8 mouse cellular contexts compared by ENCODE assay signal in the genomic region with DNA sequence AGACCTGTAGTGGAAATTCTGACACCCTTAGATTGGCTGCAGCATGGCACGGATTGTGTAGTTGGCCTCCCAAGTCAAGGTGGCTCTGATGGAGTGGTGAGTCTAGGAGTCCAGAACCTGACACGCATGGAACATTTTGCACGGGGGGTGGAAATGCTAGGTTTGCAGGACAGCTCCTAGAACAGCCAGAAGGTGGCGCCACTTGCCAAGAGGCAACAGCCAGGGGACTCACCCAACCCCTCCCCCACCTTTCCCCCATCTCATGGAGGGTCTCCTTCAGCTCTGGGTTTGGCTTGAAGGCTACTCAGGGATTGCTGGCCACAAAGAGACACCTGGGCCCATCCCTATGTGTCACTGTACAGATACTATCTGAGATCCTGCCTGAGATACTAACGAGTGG. TPM values are rescaled to one million over a fixed set of nuclear protein-coding genes. Genes with fewer than 3 reads are reported as not detected.
A peak's percentile ranks its signal among the peaks of the same experiment; 100 is the strongest.
DNase-seq lines count a peak whose midpoint lies in the region; ATAC-seq and TF ChIP-seq lines count a peak whose summit lies in the region.

No protein-coding gene starts in this region.

- DNase-seq in adrenal gland, postnatal 25 days: peak; percentile 37
- DNase-seq in adrenal gland, adult 8-10 months: no peak
- peak; percentile 31 to 48 for DNase-seq in left cerebral cortex, adult 18-20 months (ENCODE audit: low spot score in 2 of 2)
- DNase-seq in left cerebral cortex, postnatal 36 days (ENCODE audit: low spot score in 2 of 2): no peak
- DNase-seq in embryonic facial prominence, embryonic 10.5 days (ENCODE audit: low spot score): no peak

- H3K27me3 ChIP-seq in embryonic facial prominence, embryonic 10.5 days (replicated peaks; ENCODE audit: low read depth, poor library complexity, severe bottlenecking): 0 out of 2 replicates have a peak, but pooled peaks cover 5% of the 10 kb centered on the region

- peak; percentile 60 for TF ChIP-seq CTCF in bone marrow, adult 2 months (IDR thresholded peaks at IDR 0.05; ENCODE audit: control insufficient read depth, insufficient read depth, low read length)
- peak; percentile 62; the same call in 1 of the 2 replicates for TF ChIP-seq CTCF in olfactory bulb, adult 2 months (IDR thresholded peaks at IDR 0.05; ENCODE audit: insufficient read depth, low read depth, low read length)

- H3K4me1 ChIP-seq in bone marrow, adult 2 months (ENCODE audit: control insufficient read depth, insufficient read depth, low read length): no peaks in the 10 kb centered on the region; the same call in 1 of the 2 replicates
- peaks cover 25% of the 10 kb centered on the region for H3K4me1 ChIP-seq in olfactory bulb, adult 2 months (ENCODE audit: control insufficient read depth, insufficient read depth, low read length)
- peaks cover 42% of the 10 kb centered on the region for H3K4me1 ChIP-seq in embryonic facial prominence, embryonic 10.5 days

- TF ChIP-seq POLR2A in bone marrow, adult 2 months (IDR thresholded peaks at IDR 0.05; ENCODE audit: borderline replicate concordance, control insufficient read depth, low read depth, low read length): no peak
- TF ChIP-seq POLR2A in olfactory bulb, adult 2 months (IDR thresholded peaks at IDR 0.05; ENCODE audit: insufficient read depth, low read depth, low read length): no peak

- no peak for ATAC-seq in monocyte, adult 5-6 weeks (replicated peaks; ENCODE audit: insufficient number of reproducible peaks, low FRiP score, low TSS enrichment, poor library complexity, severe bottlenecking)

- H3K9me3 ChIP-seq in embryonic facial prominence, embryonic 10.5 days: no peaks in the 10 kb centered on the region

- intact Hi-C loops in left cerebral cortex, postnatal 36 days (cut with DNase I): no loop called here

- H3K4me3 ChIP-seq in bone marrow, adult 2 months (replicated peaks; ENCODE audit: control insufficient read depth, low read depth, low read length): no peak overlapping the region
- peak overlapping the region; percentile 31; the same call in 1 of the 2 replicates for H3K4me3 ChIP-seq in olfactory bulb, adult 2 months (ENCODE audit: insufficient read depth, low read depth, low read length)
- no peak overlapping the region for H3K4me3 ChIP-seq in embryonic facial prominence, embryonic 10.5 days

- H3K27ac ChIP-seq in bone marrow, adult 2 months (ENCODE audit: control insufficient read depth, insufficient read depth, low read depth, low read length, poor library complexity): no peak overlapping the region
- peak overlapping the region; percentile 90 for H3K27ac ChIP-seq in olfactory bulb, adult 2 months (ENCODE audit: insufficient read depth, low read depth, low read length)
- no peak overlapping the region for H3K27ac ChIP-seq in embryonic facial prominence, embryonic 10.5 days (replicated peaks)

- WGBS in bone marrow, adult 2 months: 42% methylated on average over 5 of the region's 5 CpGs
- WGBS in olfactory bulb, adult 2 months: 51% methylated on average over 5 of the region's 5 CpGs
- WGBS in embryonic facial prominence, embryonic 10.5 days: 72% methylated on average over 5 of the region's 5 CpGs

- H3K36me3 ChIP-seq in embryonic facial prominence, embryonic 10.5 days (replicated peaks): no peaks in the 10 kb centered on the region

RNA-seq across cellular contexts. Expression of gene Bfsp2, which starts 10.7 kb away (rescaled TPM):
- not detected in 2 replicates for total RNA-seq in adrenal gland, postnatal 25 days (2021)
- not detected for total RNA-seq in adrenal gland, adult 8-10 months (2022)
- total RNA-seq in left cerebral cortex, adult 18-20 months (2021): 1 to 10 TPM; 2.9 to 3.8 TPM
- 1 to 10 TPM; 3.5 to 4.3 TPM for total RNA-seq in left cerebral cortex, postnatal 36 days (2021)
- polyA plus RNA-seq in bone marrow, adult 2 months (2011; ENCODE audit: insufficient read depth, insufficient read length, low replicate concordance, missing spikeins): 11.3 and 13.3 TPM in 2 replicates
- not detected in 2 replicates for polyA plus RNA-seq in olfactory bulb, adult 2 months (2012; ENCODE audit: insufficient read depth, insufficient read length, low replicate concordance, missing spikeins)
- polyA plus RNA-seq in embryonic facial prominence, embryonic 10.5 days (2016; fragmentation: Nextera tagmentation; extraction: Ambion mirVana): 0.75 and 1.3 TPM in 2 replicates
- 3.0 TPM in 2 of 3 replicates, not detected in the other for total RNA-seq in monocyte, adult 5-6 weeks (2017)

Comparison
In these comparisons a context has a peak if more than half of its experiments do, and no peak if none do; other contexts are left out.
1. DNase-seq: peak in adrenal gland, postnatal 25 days (single experiment) and left cerebral cortex, adult 18-20 months (2 of 2); none in adrenal gland, adult 8-10 months (single experiment), left cerebral cortex, postnatal 36 days (0 of 2) and embryonic facial prominence, embryonic 10.5 days (single experiment).